Mouse (Mus musculus) CH12.LX (cell line): ENCODE measurements around the gene Ubqln1. TPM values are rescaled to one million over a fixed set of nuclear protein-coding genes. Genes with fewer than 3 reads are reported as not detected.

ENCODE experiments used
- DNase-seq: peaks from one replicate; pipeline ENCODE4 v3.0.0-alpha.2; 2013; ENCODE audit errors: extremely low read depth
- H3K27ac ChIP-seq: 2 replicates; pipeline ENCODE4 v1.5.1; 2012; ENCODE audit warnings: low read depth, mild to moderate bottlenecking, control low read depth, moderate library complexity; ENCODE audit not compliant: insufficient read depth
- H3K27me3 ChIP-seq: replicated peaks from 2 replicates; pipeline ENCODE3; 2012; ENCODE audit warnings: inconsistent platforms
- H3K36me3 ChIP-seq, 2 experiments: replicated peaks in 1 of 2; 2 replicates each; pipeline versions ENCODE3 to v1.6.1; 2012; ENCODE audit warnings: inconsistent platforms in 1 of 2, low read length in 1 of 2, mild to moderate bottlenecking in 1 of 2, mixed read lengths in 1 of 2, moderate library complexity in 1 of 2; ENCODE audit not compliant: control insufficient read depth in 1 of 2, insufficient read depth in 1 of 2
- H3K4me1 ChIP-seq, 2 experiments: 2 replicates each; pipeline ENCODE4 v1.6.1; 2012; ENCODE audit warnings: inconsistent platforms in 1 of 2, moderate library complexity in 1 of 2; ENCODE audit not compliant: insufficient read depth in 2 of 2, control insufficient read depth in 1 of 2
- H3K4me2 ChIP-seq: 2 replicates; pipeline ENCODE4 v1.6.1; 2012; ENCODE audit warnings: low read depth, mild to moderate bottlenecking, control low read depth; ENCODE audit not compliant: poor library complexity, insufficient read depth, severe bottlenecking
- H3K4me3 ChIP-seq, 3 experiments: fragments of 150-350 bp in 1 of 3; sonication (generic) in 1 of 3; replicated peaks in 1 of 3; 2 replicates each; pipeline versions ENCODE3 to v1.5.1; 2011 to 2012; ENCODE audit warnings: low read depth in 2 of 3, low read length in 2 of 3, mild to moderate bottlenecking in 2 of 3, moderate library complexity in 2 of 3, control low read depth in 1 of 3, improper control_type of control experiment in 1 of 3, inconsistent platforms in 1 of 3, mixed read lengths in 1 of 3; ENCODE audit not compliant: poor library complexity in 1 of 3
- H3K79me2 ChIP-seq: replicated peaks from 2 replicates; pipeline ENCODE4 v1.6.1; 2012; ENCODE audit warnings: mild to moderate bottlenecking, moderate library complexity; ENCODE audit not compliant: control insufficient read depth, poor library complexity, insufficient read depth, severe bottlenecking; ENCODE audit errors: extremely low read depth
- H3K9ac ChIP-seq: 2 replicates; pipeline ENCODE4 v1.6.1; 2012; ENCODE audit warnings: low read depth, mild to moderate bottlenecking, control low read depth, moderate library complexity; ENCODE audit not compliant: insufficient read depth
- H3K9me3 ChIP-seq: replicated peaks from 2 replicates; pipeline ENCODE3; 2012; ENCODE audit warnings: low read length, inconsistent platforms, mixed read lengths
- BHLHE40 ChIP-seq: IDR thresholded peaks from 2 replicates; pipeline ENCODE4 v1.6.1; 2011; ENCODE audit warnings: mild to moderate bottlenecking, low read depth, low read length, improper control_type of control experiment
- CTCF ChIP-seq, 2 experiments: IDR thresholded peaks in 1 of 2; conservative IDR thresholded peaks in 1 of 2; 2 replicates each; pipeline ENCODE4 v1.5.1; 2011 to 2012; ENCODE audit warnings: low read depth in 2 of 2, low read length in 2 of 2, improper control_type of control experiment in 1 of 2, inconsistent platforms in 1 of 2, mild to moderate bottlenecking in 1 of 2, moderate library complexity in 1 of 2
- E2F4 ChIP-seq: IDR thresholded peaks from 2 replicates; pipeline ENCODE4 v1.6.1; 2011; ENCODE audit warnings: low read depth, low read length, improper control_type of control experiment; ENCODE audit not compliant: insufficient replicate concordance
- ETS1 ChIP-seq: conservative IDR thresholded peaks from 2 replicates; pipeline ENCODE4 v1.6.1; 2012; ENCODE audit warnings: low read depth, mild to moderate bottlenecking, inconsistent platforms, low read length, improper control_type of control experiment, moderate library complexity
- HCFC1 ChIP-seq: IDR thresholded peaks from 2 replicates; pipeline ENCODE4 v1.6.1; 2012; ENCODE audit warnings: low read depth, mild to moderate bottlenecking, inconsistent platforms, low read length, improper control_type of control experiment
- JUN ChIP-seq: IDR thresholded peaks from 2 replicates; pipeline ENCODE4 v1.6.1; 2011; ENCODE audit warnings: low read depth, mild to moderate bottlenecking, low read length, improper control_type of control experiment, moderate library complexity; ENCODE audit not compliant: insufficient read depth
- JUND ChIP-seq: conservative IDR thresholded peaks from 2 replicates; pipeline ENCODE4 v1.6.1; 2011; ENCODE audit warnings: low read depth, low read length, improper control_type of control experiment
- KAT2A ChIP-seq: IDR thresholded peaks from 2 replicates; pipeline ENCODE4 v1.6.1; 2012; ENCODE audit warnings: low read length, improper control_type of control experiment, inconsistent platforms; ENCODE audit not compliant: insufficient replicate concordance
- MEF2A ChIP-seq: IDR thresholded peaks from 2 replicates; pipeline ENCODE4 v1.6.1; 2014; ENCODE audit warnings: low read depth, mild to moderate bottlenecking, inconsistent platforms, low read length, improper control_type of control experiment, borderline replicate concordance
- MXI1 ChIP-seq: IDR thresholded peaks from 2 replicates; pipeline ENCODE4 v1.6.1; 2011; ENCODE audit warnings: mild to moderate bottlenecking, low read depth, low read length, improper control_type of control experiment
- NELFE ChIP-seq: IDR thresholded peaks from 2 replicates; pipeline ENCODE4 v1.6.1; 2011; ENCODE audit warnings: low read depth, low read length, improper control_type of control experiment
- SIN3A ChIP-seq: IDR thresholded peaks from 2 replicates; pipeline ENCODE4 v1.6.1; 2012; ENCODE audit warnings: low read length, improper control_type of control experiment, inconsistent platforms
- SMC3 ChIP-seq: IDR thresholded peaks from 2 replicates; pipeline ENCODE4 v1.6.1; 2011; ENCODE audit warnings: low read depth, low read length, improper control_type of control experiment
- USF1 ChIP-seq: IDR thresholded peaks from 2 replicates; pipeline ENCODE4 v1.6.1; 2014; ENCODE audit warnings: low read depth, mild to moderate bottlenecking, inconsistent platforms, low read length, improper control_type of control experiment
- ZKSCAN1 ChIP-seq: IDR thresholded peaks from 2 replicates; pipeline ENCODE4 v1.6.1; 2012; ENCODE audit warnings: low read depth, inconsistent platforms, low read length, improper control_type of control experiment, borderline replicate concordance
- ZNF384 ChIP-seq: IDR thresholded peaks from 2 replicates; pipeline ENCODE4 v1.6.1; 2012; ENCODE audit warnings: low read depth, low read length, improper control_type of control experiment, inconsistent platforms
- dilution Hi-C: fragments of 300-500 bp; cut with MboI; formaldehyde crosslinking; loops from 2 replicates; pipeline ENCODE4 v1.14.3; 2020; ENCODE audit warnings: low sequenced_read_pairs; ENCODE audit not compliant: extremely low pct_unique_long_range_greater_than_20kb, extremely low pct_ligation_motif_present
- in situ Hi-C: fragments of 300-500 bp; cut with MboI; formaldehyde crosslinking; loops from 3 replicates; pipeline ENCODE4 v1.14.3; 2019; ENCODE audit warnings: low sequenced_read_pairs, low pct_ligation_motif_present, low pct_unique_long_range_greater_than_20kb, mixed read lengths
- polyA plus RNA-seq: library from polyadenylated mRNA; unstranded; fragments of >175 nt; gene quantifications from 2 replicates; pipeline ENCODE4 v1.2.1, GENCODE M21; 2012; ENCODE audit warnings: low read depth; ENCODE audit not compliant: insufficient read length
- total RNA-seq, 2 experiments: library from RNA; depleted of rRNA; stranded (reverse); fragments of 300-350 nt in 1 of 2; fragments of >200 nt in 1 of 2; gene quantifications; 2 replicates each; pipeline ENCODE4 v1.2.3; 2012 to 2014

Ubqln1 gene
- total and polyA plus RNA-seq, 3 experiments, result 58.5 to 166 (median 130) TPM

DNA sequence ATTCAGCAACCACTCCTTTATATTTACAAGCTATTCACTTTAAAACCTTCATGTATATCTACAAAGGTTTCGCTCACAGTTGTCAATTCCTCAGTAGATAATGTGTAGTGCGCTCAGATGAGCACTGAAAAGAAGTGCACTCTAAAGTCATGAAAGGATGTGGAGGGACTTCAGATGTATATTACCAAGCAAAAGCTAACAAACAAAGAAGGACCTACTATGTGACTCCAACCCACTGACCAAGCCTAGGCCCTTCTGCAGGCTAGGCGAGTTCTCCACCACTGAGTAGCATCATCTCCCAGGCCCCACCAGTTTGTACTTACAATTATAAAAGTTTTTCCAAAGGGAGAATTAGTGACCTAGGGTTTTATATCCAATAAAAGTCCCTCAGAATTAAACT is 11.3 kb downstream of the Ubqln1 start:
- in situ Hi-C loops (no loop called here), dilution Hi-C loops (no loop called here)
- Histone ChIP-seq H3K9me3 (no peaks in the 10 kb centered on the region), H3K4me2 (no peak overlapping the region), H3K27me3 (no peaks in the 10 kb centered on the region), H3K4me3 (no peak overlapping the region), H3K4me1 (peaks cover 19 to 88% of the 10 kb centered on the region in 2 experiments), H3K36me3 (peaks cover 4 to 23% of the 10 kb centered on the region in 2 experiments), H3K27ac (no peak overlapping the region), H3K79me2 (peaks cover 93% of the 10 kb centered on the region), H3K9ac (no peak overlapping the region)
- DNase-seq, result no peak
- TF ChIP-seq JUND (no peak), CTCF (conservative IDR thresholded peaks at IDR 0.05 in 1 of 2, IDR thresholded peaks at IDR 0.05 in 1 of 2; ENCODE audit: low read depth in 2 of 2, low read length in 2 of 2) (no peak), ZNF384 (no peak), SIN3A (no peak), JUN (no peak), ZKSCAN1 (no peak)

DNA sequence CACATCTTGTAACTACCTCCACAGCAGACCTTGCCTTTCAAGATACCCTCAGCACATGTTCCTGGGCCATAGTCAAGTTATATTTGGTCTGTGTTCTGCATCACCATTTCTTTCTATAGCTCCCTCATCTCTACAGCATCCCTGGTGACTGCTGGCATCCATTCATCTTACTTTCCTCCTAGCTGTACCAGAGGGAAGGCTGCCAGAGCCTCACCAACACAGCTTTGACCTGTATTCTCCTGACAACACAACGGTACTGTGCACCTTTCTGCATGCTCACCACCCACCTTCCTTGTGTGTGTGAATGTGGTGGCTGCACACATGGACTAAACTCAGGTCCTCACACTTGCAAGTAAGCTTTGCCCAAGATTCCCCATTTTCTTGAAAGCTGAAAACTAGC is 12.6 kb downstream of the Ubqln1 start:
- peaks cover 4 to 19% of the 10 kb centered on the region in 2 experiments for H3K36me3 ChIP-seq
- H3K4me1 ChIP-seq, result peaks cover 24 to 93% of the 10 kb centered on the region in 2 experiments
- no peaks in the 10 kb centered on the region for H3K9me3 ChIP-seq
- H3K4me3 ChIP-seq, result no peak overlapping the region
- no peaks in the 10 kb centered on the region for H3K27me3 ChIP-seq
- dilution Hi-C loops, result no loop called here
- peaks cover 90% of the 10 kb centered on the region for H3K79me2 ChIP-seq
- in situ Hi-C loops, result no loop called here
- H3K9ac ChIP-seq, result no peak overlapping the region
- no peak overlapping the region for H3K27ac ChIP-seq
- no peak for DNase-seq
- TF ChIP-seq BHLHE40, result no peak
- TF ChIP-seq CTCF (conservative IDR thresholded peaks at IDR 0.05 in 1 of 2, IDR thresholded peaks at IDR 0.05 in 1 of 2; ENCODE audit: low read depth in 2 of 2, low read length in 2 of 2), result no peak
- TF ChIP-seq ZKSCAN1, result no peak
- no peak for TF ChIP-seq HCFC1
- TF ChIP-seq E2F4, result no peak
- TF ChIP-seq MXI1, result no peak
- no peak for TF ChIP-seq NELFE
- TF ChIP-seq ETS1, result no peak
- no peak for TF ChIP-seq USF1
- no peak for TF ChIP-seq KAT2A
- TF ChIP-seq MEF2A, result no peak
- TF ChIP-seq SMC3, result no peak
- H3K4me2 ChIP-seq, result no peak overlapping the region
